Mouse (Mus musculus) heart, embryonic 14.5 days (tissue): Measurements from ENCODE around the gene Gm42417. TPM values are rescaled to one million over a fixed set of nuclear protein-coding genes. Genes with fewer than 3 reads are reported as not detected.

Experiments used
- ATAC-seq: fragments of 200-750 bp; cut with Nextera tagmentation; 2 replicates; pipeline ENCODE4 v1.8.0; 2017; ENCODE audit warnings: low read depth, moderate TSS enrichment; ENCODE audit not compliant: insufficient number of reproducible peaks, insufficient read depth, low FRiP score
- H3K27ac ChIP-seq, 2 experiments: fragments of 200-500 bp in 1 of 2; fragments of 300-500 bp in 1 of 2; sonication (generic) in 1 of 2; replicated peaks in 1 of 2; 2 replicates each; pipeline ENCODE4 v1.5.1; 2012 to 2014; ENCODE audit warnings: low read depth in 2 of 2, low read length in 2 of 2, control low read depth in 1 of 2, mild to moderate bottlenecking in 1 of 2, mixed read lengths in 1 of 2; ENCODE audit not compliant: control insufficient read depth in 1 of 2, insufficient read depth in 1 of 2
- H3K27me3 ChIP-seq: fragments of 300-500 bp; sonication (generic); 2 replicates; pipeline ENCODE4 v1.6.1; 2014; ENCODE audit warnings: mild to moderate bottlenecking, low read length, control low read depth; ENCODE audit not compliant: control insufficient read depth, insufficient read depth
- H3K36me3 ChIP-seq: fragments of 300-500 bp; sonication (generic); 2 replicates; pipeline ENCODE4 v1.6.1; 2014; ENCODE audit warnings: mild to moderate bottlenecking, control low read depth, low read length, mixed read lengths; ENCODE audit not compliant: control insufficient read depth, insufficient read depth
- H3K4me1 ChIP-seq, 2 experiments: fragments of 200-500 bp in 1 of 2; fragments of 300-500 bp in 1 of 2; sonication (generic) in 1 of 2; 2 replicates each; pipeline ENCODE4 v1.6.1; 2012 to 2014; ENCODE audit warnings: low read length in 2 of 2, control low read depth in 1 of 2, mixed read lengths in 1 of 2; ENCODE audit not compliant: control insufficient read depth in 2 of 2, insufficient read depth in 2 of 2
- H3K4me2 ChIP-seq: fragments of 300-500 bp; sonication (generic); 2 replicates; pipeline ENCODE4 v1.6.1; 2014; ENCODE audit warnings: mild to moderate bottlenecking, low read length
- H3K4me3 ChIP-seq, 2 experiments: fragments of 200-500 bp in 1 of 2; fragments of 300-500 bp in 1 of 2; sonication (generic) in 1 of 2; 2 replicates each; pipeline ENCODE4 v1.5.1; 2012 to 2014; ENCODE audit warnings: low read length in 2 of 2, mild to moderate bottlenecking in 2 of 2, control low read depth in 1 of 2, low read depth in 1 of 2, moderate library complexity in 1 of 2; ENCODE audit not compliant: control insufficient read depth in 1 of 2, insufficient read depth in 1 of 2
- H3K9ac ChIP-seq: fragments of 300-500 bp; sonication (generic); 2 replicates; pipeline ENCODE4 v1.6.1; 2014; ENCODE audit warnings: mild to moderate bottlenecking, low read length
- H3K9me3 ChIP-seq: fragments of 300-500 bp; sonication (generic); 2 replicates; pipeline ENCODE4 v1.6.1; 2016; ENCODE audit warnings: low read length, control low read depth; ENCODE audit not compliant: control insufficient read depth
- WGBS: fragments of 180-500 bp; shearing (Covaris S2); extraction: QIAGEN DNeasy Blood & Tissue Kit; methylation state at CpG from one replicate; pipeline ENCODE4 v1.1.7; 2014; 5-methylcytosine and 5-hydroxymethylcytosine counted together
- polyA plus RNA-seq: library from polyadenylated mRNA; unstranded; fragments of >200 nt; fragmentation: Nextera tagmentation; extraction: Ambion mirVana; gene quantifications from 2 replicates; pipeline ENCODE4 v1.2.1, GENCODE M21; 2014

Gm42417 gene
- polyA plus RNA-seq, 1 experiment from 2014 or later = not detected

DNA sequence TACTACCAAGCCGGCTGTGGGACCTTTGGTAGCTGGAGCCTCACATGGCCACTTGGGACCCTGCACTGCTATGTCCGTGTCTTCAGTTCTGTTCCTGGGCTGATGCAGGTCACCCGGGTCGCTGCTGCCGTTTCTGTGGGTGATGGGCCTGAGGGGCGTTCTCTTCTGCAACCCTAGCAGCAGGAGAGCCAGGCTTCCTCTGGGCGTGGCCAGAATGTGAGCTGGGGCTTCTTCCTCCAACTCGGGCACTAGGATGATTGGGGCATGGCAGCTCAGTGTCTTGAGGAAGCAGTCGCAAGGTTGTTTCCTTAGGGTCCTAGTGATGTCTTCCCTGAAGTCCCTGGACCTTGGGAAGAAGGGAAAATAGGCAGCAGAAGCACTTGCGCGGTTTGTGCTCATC lies 19.6 kb downstream of the Gm42417 start:
- ATAC-seq = no peak
- no peak overlapping the region for H3K9ac ChIP-seq
- no peaks in the 10 kb centered on the region for H3K27me3 ChIP-seq
- H3K36me3 ChIP-seq = peaks cover 86% of the 10 kb centered on the region
- no peak overlapping the region for H3K4me2 ChIP-seq
- H3K4me1 ChIP-seq = peaks cover 26 to 52% of the 10 kb centered on the region in 2 experiments
- no peak overlapping the region for H3K27ac ChIP-seq
- no peak overlapping the region for H3K4me3 ChIP-seq
- WGBS = 80% methylated on average over 11 of the region's 11 CpGs
- no peaks in the 10 kb centered on the region for H3K9me3 ChIP-seq

GRCm38 (mm10) chr1:36518259-36518658 lies 21.0 kb downstream of the Gm42417 start:
- H3K4me3 ChIP-seq = no peak overlapping the region
- H3K4me2 ChIP-seq = no peak overlapping the region
- no peaks in the 10 kb centered on the region for H3K27me3 ChIP-seq
- WGBS = 59% methylated on average over 3 of the region's 3 CpGs
- H3K27ac ChIP-seq = no peak overlapping the region
- no peaks in the 10 kb centered on the region for H3K9me3 ChIP-seq
- H3K4me1 ChIP-seq = peaks cover 22 to 52% of the 10 kb centered on the region in 2 experiments
- no peak overlapping the region for H3K9ac ChIP-seq
- H3K36me3 ChIP-seq = peaks cover 80% of the 10 kb centered on the region
- ATAC-seq = no peak

DNA sequence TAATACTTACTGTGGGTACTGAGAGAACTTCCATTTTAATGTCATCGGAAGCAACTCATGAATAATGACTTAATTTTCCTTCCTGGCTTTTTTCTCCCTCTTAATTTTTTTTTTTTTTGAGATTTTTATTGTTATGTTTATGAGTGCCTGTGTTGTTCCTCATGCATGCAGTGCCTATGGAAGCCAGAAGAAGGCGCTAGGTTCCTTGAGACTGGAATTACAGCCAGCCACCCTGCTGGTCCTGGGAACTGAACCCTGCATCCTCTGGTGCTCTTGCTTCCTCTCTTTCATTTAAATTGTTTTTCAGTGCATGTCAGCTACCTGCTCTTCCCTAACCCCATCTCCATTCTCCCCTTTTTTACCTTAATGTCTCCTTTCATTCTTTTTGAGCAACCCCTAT lies 25.5 kb downstream of the Gm42417 start:
- Histone ChIP-seq H3K9ac (peak overlapping the region; percentile 93), H3K4me2 (peak overlapping the region; percentile 86), H3K27me3 (no peaks in the 10 kb centered on the region), H3K4me1 (peaks cover 14 to 43% of the 10 kb centered on the region in 2 experiments), H3K27ac (no peak overlapping the region), H3K9me3 (peaks cover 4% of the 10 kb centered on the region; the same call in 1 of the 2 replicates), H3K36me3 (peaks cover 35% of the 10 kb centered on the region), H3K4me3 (peak overlapping the region in 1 of 2 experiments; percentile 93; a peak in 2 of 4 replicates)
- WGBS = 48% methylated on average over 2 of the region's 2 CpGs
- ATAC-seq = no peak

- Histone ChIP-seq H3K36me3 (peaks cover 31% of the 10 kb centered on the region), H3K9ac (peak overlapping the region; percentile 93), H3K4me3 (peak overlapping the region; percentile 93), H3K4me2 (peak overlapping the region; percentile 86), H3K4me1 (peaks cover 12 to 39% of the 10 kb centered on the region in 2 experiments), H3K9me3 (peaks cover 4% of the 10 kb centered on the region; the same call in 1 of the 2 replicates), H3K27ac (no peak overlapping the region), H3K27me3 (no peaks in the 10 kb centered on the region)
- 3% methylated on average over 1 of the region's 1 CpGs for WGBS
- no peak for ATAC-seq
Measured at GRCm38 (mm10) chr1:36513310-36513709, 25.9 kb downstream of the Gm42417 start.

- Histone ChIP-seq H3K4me1 (peaks cover 10 to 36% of the 10 kb centered on the region in 2 experiments), H3K4me2 (peak overlapping the region; percentile 86), H3K27ac (peak overlapping the region; percentile 95 to 98), H3K4me3 (peak overlapping the region; percentile 93), H3K27me3 (no peaks in the 10 kb centered on the region), H3K9ac (peak overlapping the region; percentile 93), H3K36me3 (peaks cover 27% of the 10 kb centered on the region), H3K9me3 (peaks cover 4% of the 10 kb centered on the region; the same call in 1 of the 2 replicates)
- no peak for ATAC-seq
- WGBS = 2% methylated on average over 16 of the region's 16 CpGs
Measured at GRCm38 (mm10) chr1:36512966-36513280, 26.3 kb downstream of the Gm42417 start.

- Histone ChIP-seq H3K27me3 (no peaks in the 10 kb centered on the region), H3K27ac (peak overlapping the region; percentile 95 to 98), H3K4me1 (peaks cover 10 to 32% of the 10 kb centered on the region in 2 experiments), H3K36me3 (peaks cover 27% of the 10 kb centered on the region), H3K9ac (peak overlapping the region; percentile 93), H3K4me2 (peak overlapping the region; percentile 86), H3K9me3 (peaks cover 4% of the 10 kb centered on the region; the same call in 1 of the 2 replicates), H3K4me3 (peak overlapping the region; percentile 93)
- under 1% methylated on average over 72 of the region's 126 CpGs for WGBS
- ATAC-seq = peak; percentile 49
Measured at GRCm38 (mm10) chr1:36512089-36512965, 26.9 kb downstream of the Gm42417 start.

GRCm38 (mm10) chr1:36511289-36512021 lies 27.8 kb downstream of the Gm42417 start, which contains the start of gene Cnnm3:
Gene Cnnm3, plus strand, starts transcription at chr1:36511867.
- under 1% methylated on average over 51 of the region's 51 CpGs for WGBS
- peak within 1 kb of the TSS; percentile 93 for H3K4me3 ChIP-seq
- H3K27ac ChIP-seq = peak within 1 kb of the TSS; percentile 95 to 98
- H3K9me3 ChIP-seq = peaks cover 4% of the 10 kb centered on the region; the same call in 1 of the 2 replicates
- peak within 1 kb of the TSS; percentile 86 for H3K4me2 ChIP-seq
- peaks cover 25% of the 10 kb centered on the region for H3K36me3 ChIP-seq
- H3K27me3 ChIP-seq = no peaks in the 10 kb centered on the region
- peak; percentile 96 for ATAC-seq
- peak within 1 kb of the TSS; percentile 93 for H3K9ac ChIP-seq
- H3K4me1 ChIP-seq = peaks cover 10 to 32% of the 10 kb centered on the region in 2 experiments
